ENCODE assay signal across 8 mouse cellular contexts in the genomic region with DNA sequence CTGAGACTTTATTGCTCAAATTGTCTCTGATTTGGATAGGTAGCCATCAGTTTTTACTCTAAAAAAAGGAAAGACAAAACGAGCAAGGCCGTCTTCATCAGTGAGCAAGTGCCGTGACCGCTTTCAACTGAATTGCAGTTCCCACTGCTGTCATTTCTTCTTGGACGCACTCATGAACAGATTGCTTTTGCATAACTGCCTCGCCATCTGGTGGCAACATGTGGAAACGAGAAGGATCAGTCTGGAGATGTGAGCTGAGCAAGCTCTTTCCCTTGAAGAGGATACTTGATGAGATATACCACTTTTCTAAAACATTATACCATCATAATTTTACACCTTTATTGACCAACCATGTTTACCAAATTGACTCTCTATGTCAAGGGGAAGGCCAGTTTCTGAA.
DNase-seq lines count a peak whose midpoint lies in the region; ATAC-seq and TF ChIP-seq lines count a peak whose summit lies in the region.

No protein-coding gene starts in this region.

- peak; percentile 73 for TF ChIP-seq CTCF in C2C12 (IDR thresholded peaks at IDR 0.05; ENCODE audit: control insufficient read depth, insufficient read depth, insufficient read length)
- TF ChIP-seq CTCF in heart, postnatal 0 days (IDR thresholded peaks at IDR 0.05; ENCODE audit: low read depth), result peak; percentile 98
- peak; percentile 83 for TF ChIP-seq CTCF in liver, embryonic 14.5 days (IDR thresholded peaks at IDR 0.05; ENCODE audit: low read depth)

- H3K79me3 ChIP-seq in C2C12 (ENCODE audit: low read depth), result no peaks in the 10 kb centered on the region

- H3K9me3 ChIP-seq in embryonic facial prominence, embryonic 11.5 days (replicated peaks; ENCODE audit: control insufficient read depth, low read length), result no peaks in the 10 kb centered on the region
- no peaks in the 10 kb centered on the region for H3K9me3 ChIP-seq in heart, postnatal 0 days (replicated peaks; ENCODE audit: control insufficient read depth, low read length)
- no peaks in the 10 kb centered on the region for H3K9me3 ChIP-seq in liver, embryonic 14.5 days (ENCODE audit: control insufficient read depth, low read length)
- H3K9me3 ChIP-seq in neural tube, embryonic 13.5 days, result no peaks in the 10 kb centered on the region

- H3K4me3 ChIP-seq in C2C12 (ENCODE audit: insufficient read depth, poor library complexity, severe bottlenecking), result no peak overlapping the region
- H3K4me3 ChIP-seq in embryonic facial prominence, embryonic 11.5 days (ENCODE audit: low read depth, low read length), result no peak overlapping the region
- H3K4me3 ChIP-seq in heart, postnatal 0 days (ENCODE audit: low read depth, low read length), result no peak overlapping the region
- no peak overlapping the region for H3K4me3 ChIP-seq in liver, embryonic 14.5 days (ENCODE audit: insufficient read depth in 1 of 2, low read depth in 2 of 2, low read length in 2 of 2)
- no peak overlapping the region for H3K4me3 ChIP-seq in neural tube, embryonic 13.5 days

- no peaks in the 10 kb centered on the region for H3K4me1 ChIP-seq in embryonic facial prominence, embryonic 11.5 days (ENCODE audit: control insufficient read depth, insufficient read depth, low read length)
- no peaks in the 10 kb centered on the region for H3K4me1 ChIP-seq in heart, postnatal 0 days (ENCODE audit: control insufficient read depth, insufficient read depth)
- H3K4me1 ChIP-seq in liver, embryonic 14.5 days (replicated peaks; ENCODE audit: control insufficient read depth in 2 of 2, insufficient read depth in 2 of 2, low read length in 1 of 2), result no peaks in the 10 kb centered on the region
- H3K4me1 ChIP-seq in neural tube, embryonic 13.5 days (replicated peaks), result no peaks in the 10 kb centered on the region

- ATAC-seq in embryonic facial prominence, embryonic 11.5 days (replicated peaks; ENCODE audit: insufficient number of reproducible peaks, low FRiP score, low TSS enrichment, low read depth), result peak; percentile 89
- peak; percentile 66 for ATAC-seq in heart, postnatal 0 days (ENCODE audit: insufficient read depth, low read depth)
- ATAC-seq in liver, embryonic 14.5 days (ENCODE audit: insufficient read depth), result 0 out of 2 replicates have a peak, but pooled peaks have one; percentile 33
- ATAC-seq in neural tube, embryonic 13.5 days (ENCODE audit: low read depth), result peak; percentile 93

- no peak overlapping the region for H3K9ac ChIP-seq in embryonic facial prominence, embryonic 11.5 days (replicated peaks; ENCODE audit: low read length)
- H3K9ac ChIP-seq in heart, postnatal 0 days (replicated peaks; ENCODE audit: low read depth, low read length), result no peak overlapping the region
- no peak overlapping the region for H3K9ac ChIP-seq in liver, embryonic 14.5 days (replicated peaks)
- no peak overlapping the region for H3K9ac ChIP-seq in neural tube, embryonic 13.5 days

- no peak for TF ChIP-seq EP300 in heart, postnatal 0 days (IDR thresholded peaks at IDR 0.05; ENCODE audit: low read depth)
- no peak for TF ChIP-seq EP300 in liver, embryonic 14.5 days (IDR thresholded peaks at IDR 0.05; ENCODE audit: low read depth)

- H3K4me2 ChIP-seq in embryonic facial prominence, embryonic 11.5 days (ENCODE audit: low read depth, low read length), result no peak overlapping the region
- H3K4me2 ChIP-seq in heart, postnatal 0 days (ENCODE audit: low read depth, low read length), result no peak overlapping the region; the same call in 1 of the 2 replicates
- H3K4me2 ChIP-seq in liver, embryonic 14.5 days (ENCODE audit: low read depth), result no peak overlapping the region
- H3K4me2 ChIP-seq in neural tube, embryonic 13.5 days, result no peak overlapping the region

- peak; percentile 67 for DNase-seq in adrenal gland, postnatal 25 days
- DNase-seq in embryonic facial prominence, embryonic 11.5 days (ENCODE audit: low spot score), result peak; percentile 86
- peak; percentile 82 for DNase-seq in heart, postnatal 0 days (ENCODE audit: low spot score)
- DNase-seq in kidney, postnatal 36 days, result peak; percentile 76 to 87
- DNase-seq in liver, embryonic 14.5 days (ENCODE audit: low read depth in 3 of 3, low spot score in 3 of 3), result peak; percentile 31 to 44 (median 36)
- DNase-seq in telencephalon, adult 2 months (ENCODE audit: low read depth, low spot score), result peak; percentile 78

- H3K27me3 ChIP-seq in C2C12 (ENCODE audit: control insufficient read depth, insufficient read depth, insufficient read length), result no peaks in the 10 kb centered on the region
- H3K27me3 ChIP-seq in embryonic facial prominence, embryonic 11.5 days (ENCODE audit: control insufficient read depth, insufficient read depth, low read length), result no peaks in the 10 kb centered on the region
- no peaks in the 10 kb centered on the region for H3K27me3 ChIP-seq in heart, postnatal 0 days (ENCODE audit: control insufficient read depth, insufficient read depth, low read length)
- no peaks in the 10 kb centered on the region for H3K27me3 ChIP-seq in liver, embryonic 14.5 days (ENCODE audit: control insufficient read depth, insufficient read depth, low read length)
- H3K27me3 ChIP-seq in neural tube, embryonic 13.5 days, result no peaks in the 10 kb centered on the region

- 9% methylated on average over 7 of the region's 7 CpGs for WGBS in embryonic facial prominence, embryonic 11.5 days
- WGBS in heart, postnatal 0 days, result 6% methylated on average over 7 of the region's 7 CpGs
- WGBS in liver, embryonic 14.5 days (ENCODE audit: insufficient replicate concordance), result 4% methylated on average over 7 of the region's 7 CpGs
- 6% methylated on average over 7 of the region's 7 CpGs for WGBS in neural tube, embryonic 13.5 days

- H3K79me2 ChIP-seq in C2C12 (ENCODE audit: control insufficient read depth, insufficient read depth), result no peaks in the 10 kb centered on the region

- H3ac ChIP-seq in C2C12 (ENCODE audit: control insufficient read depth, insufficient read length, low read depth), result no peak overlapping the region

- H3K36me3 ChIP-seq in C2C12 (ENCODE audit: control insufficient read depth, insufficient read depth), result no peaks in the 10 kb centered on the region
- no peaks in the 10 kb centered on the region for H3K36me3 ChIP-seq in embryonic facial prominence, embryonic 11.5 days (replicated peaks; ENCODE audit: control insufficient read depth, insufficient read depth, low read depth, low read length)
- no peaks in the 10 kb centered on the region for H3K36me3 ChIP-seq in heart, postnatal 0 days (replicated peaks; ENCODE audit: control insufficient read depth, insufficient read depth, low read length)
- no peaks in the 10 kb centered on the region for H3K36me3 ChIP-seq in liver, embryonic 14.5 days (replicated peaks; ENCODE audit: control insufficient read depth, insufficient read depth, low read depth)
- H3K36me3 ChIP-seq in neural tube, embryonic 13.5 days, result no peaks in the 10 kb centered on the region

- H3K27ac ChIP-seq in embryonic facial prominence, embryonic 11.5 days (replicated peaks; ENCODE audit: low read depth, low read length), result no peak overlapping the region
- no peak overlapping the region for H3K27ac ChIP-seq in heart, postnatal 0 days (ENCODE audit: low read depth)
- H3K27ac ChIP-seq in liver, embryonic 14.5 days, result no peak overlapping the region
- H3K27ac ChIP-seq in neural tube, embryonic 13.5 days (replicated peaks), result no peak overlapping the region

TF ChIP-seq in C2C12, 6 proteins besides CTCF, POLR2A, EP300 and RAD21:
- TF ChIP-seq MYOG (IDR thresholded peaks at IDR 0.05; ENCODE audit: control insufficient read depth, extremely low read depth, insufficient read length) (no peak), USF1 (IDR thresholded peaks at IDR 0.05; ENCODE audit: low read depth) (no peak), FOSL1 (IDR thresholded peaks at IDR 0.05; ENCODE audit: insufficient read depth, low read length, poor library complexity, severe bottlenecking) (no peak), CEBPB (IDR thresholded peaks at IDR 0.05; ENCODE audit: low read depth) (no peak), MYOD1 (IDR thresholded peaks at IDR 0.05; ENCODE audit: control insufficient read depth, insufficient read length, low read depth) (no peak)

Comparison
In these comparisons a context has a peak if more than half of its experiments do, and no peak if none do; other contexts are left out.
1. DNase-seq: peak in every context shown above with its lines; median percentile 86 in embryonic facial prominence, embryonic 11.5 days; 82 in heart, postnatal 0 days; 82 in kidney, postnatal 36 days; 78 in telencephalon, adult 2 months; 67 in adrenal gland, postnatal 25 days; 36 in liver, embryonic 14.5 days.
2. ATAC-seq: peak in every context shown above with its lines; median percentile 93 in neural tube, embryonic 13.5 days; 89 in embryonic facial prominence, embryonic 11.5 days; 66 in heart, postnatal 0 days; 33 in liver, embryonic 14.5 days.